8 mouse cellular contexts compared by ENCODE assay signal in genomic region chr8:116868699-116869098, GRCm38 (mm10). TPM values are rescaled to one million over a fixed set of nuclear protein-coding genes. Genes with fewer than 3 reads are reported as not detected.
DNase-seq lines count a peak whose midpoint lies in the region; ATAC-seq lines count a peak whose summit lies in the region.
"Had no signal": no experiment of that assay in that cellular context is flagged by ENCODE, and none has a peak within 500 bp of the region (broad histone marks: within the 10 kb centered on the region; RNA-seq: fewer than 3 reads in every experiment).

No protein-coding gene starts in this region.

- H3K36me3 ChIP-seq in neural tube, embryonic 15.5 days, result no peaks in the 10 kb centered on the region
- H3K36me3 ChIP-seq in limb, embryonic 15.5 days, result no peaks in the 10 kb centered on the region

- 41% methylated on average over 4 of the region's 4 CpGs for WGBS in neural tube, embryonic 15.5 days
- WGBS in limb, embryonic 15.5 days, result 38% methylated on average over 4 of the region's 4 CpGs

- no peaks in the 10 kb centered on the region for H3K9me3 ChIP-seq in neural tube, embryonic 15.5 days (replicated peaks)
- no peaks in the 10 kb centered on the region for H3K9me3 ChIP-seq in limb, embryonic 15.5 days

- H3K4me2 ChIP-seq in neural tube, embryonic 15.5 days, result no peak overlapping the region
- no peak overlapping the region for H3K4me2 ChIP-seq in limb, embryonic 15.5 days

- H3K27ac ChIP-seq in neural tube, embryonic 15.5 days (replicated peaks), result no peak overlapping the region
- H3K27ac ChIP-seq in limb, embryonic 15.5 days, result no peak overlapping the region

- H3K9ac ChIP-seq in neural tube, embryonic 15.5 days (replicated peaks), result no peak overlapping the region
- no peak overlapping the region for H3K9ac ChIP-seq in limb, embryonic 15.5 days

- no peak overlapping the region for H3K4me3 ChIP-seq in neural tube, embryonic 15.5 days (replicated peaks)
- H3K4me3 ChIP-seq in limb, embryonic 15.5 days, result no peak overlapping the region
- H3K4me3 ChIP-seq: erythroblast, embryonic 14.5 days had no signal

- H3K27me3 ChIP-seq in neural tube, embryonic 15.5 days (replicated peaks), result no peaks in the 10 kb centered on the region; the same call in 1 of the 2 replicates
- 0 out of 2 replicates have a peak, but pooled peaks cover 9% of the 10 kb centered on the region for H3K27me3 ChIP-seq in limb, embryonic 15.5 days

- peak; percentile 26 for DNase-seq in neural tube, embryonic 10.5 days (ENCODE audit: extremely low spot score, low spot score)
- DNase-seq in adrenal gland, postnatal 10 days, result peak; percentile 68
- peak; percentile 83 to 89 for DNase-seq in cerebellum, postnatal 25 days
- peak; percentile 38 for DNase-seq in right cerebral cortex, adult 18-20 months

- H3K4me1 ChIP-seq in neural tube, embryonic 15.5 days, result peaks cover under 1% of the 10 kb centered on the region
- H3K4me1 ChIP-seq in limb, embryonic 15.5 days, result peaks cover 5% of the 10 kb centered on the region

- ATAC-seq in neural tube, embryonic 15.5 days (ENCODE audit: low FRiP score), result no peak
- peak; percentile 54 to 79; a peak in 3 of 4 replicates for ATAC-seq in hematopoietic stem cell, adult 5-6 weeks (replicated peaks in 1 of 2; ENCODE audit: insufficient read depth in 1 of 2, low FRiP score in 2 of 2, low TSS enrichment in 1 of 2, low read depth in 1 of 2, poor library complexity in 2 of 2, severe bottlenecking in 2 of 2)
- 0 out of 2 replicates have a peak, but pooled peaks have one; percentile 21 for ATAC-seq in limb, embryonic 15.5 days (ENCODE audit: insufficient number of reproducible peaks, low FRiP score, low TSS enrichment, low read depth)

RNA-seq across cellular contexts. Expression of gene Cmc2, which starts 52.6 kb away (rescaled TPM):
- 39.4 and 40.1 TPM in 2 replicates for polyA plus RNA-seq in neural tube, embryonic 15.5 days (2015; fragmentation: Nextera tagmentation; extraction: Ambion mirVana)
- total RNA-seq in adrenal gland, postnatal 10 days (2021), result 10 to 100 TPM; 40.1 to 46.4 TPM
- 30.6 and 59.6 TPM in 2 replicates for total RNA-seq in hematopoietic stem cell, adult 5-6 weeks (2017)
- polyA plus RNA-seq in limb, embryonic 15.5 days (2015; fragmentation: Nextera tagmentation; extraction: Ambion mirVana), result 65.3 and 70.7 TPM in 2 replicates

RNA-seq across cellular contexts. Expression of gene Cenpn, which starts 52.8 kb away (rescaled TPM):
- polyA plus RNA-seq in neural tube, embryonic 15.5 days (2015; fragmentation: Nextera tagmentation; extraction: Ambion mirVana), result 7.4 and 13.7 TPM in 2 replicates
- total RNA-seq in adrenal gland, postnatal 10 days (2021), result 10 to 100 TPM in 1 of 2 experiments, 1 to 10 TPM in 1; 7.1 to 10.5 TPM
- total RNA-seq in hematopoietic stem cell, adult 5-6 weeks (2017), result 35.1 and 37.6 TPM in 2 replicates
- polyA plus RNA-seq in limb, embryonic 15.5 days (2015; fragmentation: Nextera tagmentation; extraction: Ambion mirVana), result 29.8 and 30.1 TPM in 2 replicates

Comparison
In these comparisons a context has a peak if more than half of its experiments do, and no peak if none do; other contexts are left out.
1. DNase-seq: peak in every context shown above with its lines; median percentile 86 in cerebellum, postnatal 25 days; 68 in adrenal gland, postnatal 10 days; 38 in right cerebral cortex, adult 18-20 months; 26 in neural tube, embryonic 10.5 days.